Mouse (Mus musculus): ENCODE measurements around the gene Samd4. TPM values are rescaled to one million over a fixed set of nuclear protein-coding genes. Genes with fewer than 3 reads are reported as not detected.

The Samd4 gene
- total and polyA plus RNA-seq, 2 experiments from 2014 or later = 4.9 to 14.7 TPM

DNA sequence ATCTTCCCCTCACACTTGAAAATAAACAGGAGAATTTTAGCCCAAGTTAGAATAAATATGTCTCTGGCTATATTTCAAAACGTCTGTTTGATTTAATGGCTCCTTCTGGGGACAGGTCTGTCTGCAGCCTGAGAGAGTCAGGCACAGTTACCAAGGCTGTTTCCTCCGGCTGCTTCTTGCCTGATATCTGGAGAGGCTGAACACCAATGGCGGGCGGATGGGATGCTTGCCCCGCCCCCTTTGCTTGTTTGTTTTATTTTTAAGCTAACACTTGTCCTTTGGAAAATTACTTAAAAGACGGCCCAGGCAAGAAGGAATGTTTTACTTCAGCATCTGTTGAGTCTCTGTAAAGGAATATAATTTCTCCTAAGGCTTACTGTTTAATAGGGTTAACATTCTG is 50.1 kb downstream of the Samd4 start:
- no peak for TF ChIP-seq CTCF (IDR thresholded peaks at IDR 0.05; ENCODE audit: low read depth)
- H3K4me2 ChIP-seq (ENCODE audit: low read depth, low read length) = no peak overlapping the region
- no peak overlapping the region for H3K9ac ChIP-seq (replicated peaks; ENCODE audit: low read length)
- H3K4me3 ChIP-seq (ENCODE audit: low read length) = no peak overlapping the region
- H3K36me3 ChIP-seq (ENCODE audit: insufficient read depth, low read length) = no peaks in the 10 kb centered on the region
- no peak overlapping the region for H3K27ac ChIP-seq
- H3K9me3 ChIP-seq (ENCODE audit: low read length) = no peaks in the 10 kb centered on the region
- ATAC-seq = no peak
- no peaks in the 10 kb centered on the region for H3K27me3 ChIP-seq (ENCODE audit: insufficient read depth, low read length)
- 63% methylated on average over 6 of the region's 6 CpGs for WGBS
- no peaks in the 10 kb centered on the region for H3K4me1 ChIP-seq (ENCODE audit: insufficient read depth, low read length)
- no peak for DNase-seq (ENCODE audit: low spot score)

DNA sequence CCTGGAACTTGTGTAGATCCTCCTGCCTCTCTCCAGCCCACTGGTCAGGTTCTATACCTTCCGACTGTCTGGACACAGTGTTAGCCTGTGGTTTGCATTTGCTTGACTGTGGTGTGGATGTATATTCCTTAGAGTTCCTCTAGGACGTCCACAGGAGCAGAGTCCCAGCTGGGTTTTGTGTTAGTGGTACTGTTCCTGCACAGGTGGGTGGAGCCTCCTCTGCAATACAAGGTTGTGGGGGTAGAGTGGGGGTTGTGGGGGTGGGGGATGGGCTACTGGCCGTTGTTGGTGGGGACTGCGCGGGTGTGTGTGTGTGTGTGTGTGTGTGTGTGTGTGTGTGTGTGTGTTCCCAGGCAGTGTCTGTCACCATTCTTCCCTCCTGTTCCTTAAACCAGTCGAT is 58.4 kb downstream of the Samd4 start:
- Histone ChIP-seq H3K27me3 (ENCODE audit: insufficient read depth, low read length) (no peaks in the 10 kb centered on the region), H3K9ac (replicated peaks; ENCODE audit: low read length) (no peak overlapping the region), H3K4me2 (ENCODE audit: low read depth, low read length) (no peak overlapping the region), H3K9me3 (ENCODE audit: low read length) (no peaks in the 10 kb centered on the region), H3K36me3 (ENCODE audit: insufficient read depth, low read length) (no peaks in the 10 kb centered on the region), H3K27ac (peak overlapping the region; percentile 37; the same call in 1 of the 2 replicates), H3K4me3 (ENCODE audit: low read length) (no peak overlapping the region), H3K4me1 (ENCODE audit: insufficient read depth, low read length) (peaks cover 7% of the 10 kb centered on the region; the same call in 1 of the 2 replicates)
- peak; percentile 41 for ATAC-seq
- no peak for DNase-seq (ENCODE audit: low spot score)
- 39% methylated on average over 6 of the region's 6 CpGs for WGBS
- no peak for TF ChIP-seq CTCF (IDR thresholded peaks at IDR 0.05; ENCODE audit: low read depth)

DNA sequence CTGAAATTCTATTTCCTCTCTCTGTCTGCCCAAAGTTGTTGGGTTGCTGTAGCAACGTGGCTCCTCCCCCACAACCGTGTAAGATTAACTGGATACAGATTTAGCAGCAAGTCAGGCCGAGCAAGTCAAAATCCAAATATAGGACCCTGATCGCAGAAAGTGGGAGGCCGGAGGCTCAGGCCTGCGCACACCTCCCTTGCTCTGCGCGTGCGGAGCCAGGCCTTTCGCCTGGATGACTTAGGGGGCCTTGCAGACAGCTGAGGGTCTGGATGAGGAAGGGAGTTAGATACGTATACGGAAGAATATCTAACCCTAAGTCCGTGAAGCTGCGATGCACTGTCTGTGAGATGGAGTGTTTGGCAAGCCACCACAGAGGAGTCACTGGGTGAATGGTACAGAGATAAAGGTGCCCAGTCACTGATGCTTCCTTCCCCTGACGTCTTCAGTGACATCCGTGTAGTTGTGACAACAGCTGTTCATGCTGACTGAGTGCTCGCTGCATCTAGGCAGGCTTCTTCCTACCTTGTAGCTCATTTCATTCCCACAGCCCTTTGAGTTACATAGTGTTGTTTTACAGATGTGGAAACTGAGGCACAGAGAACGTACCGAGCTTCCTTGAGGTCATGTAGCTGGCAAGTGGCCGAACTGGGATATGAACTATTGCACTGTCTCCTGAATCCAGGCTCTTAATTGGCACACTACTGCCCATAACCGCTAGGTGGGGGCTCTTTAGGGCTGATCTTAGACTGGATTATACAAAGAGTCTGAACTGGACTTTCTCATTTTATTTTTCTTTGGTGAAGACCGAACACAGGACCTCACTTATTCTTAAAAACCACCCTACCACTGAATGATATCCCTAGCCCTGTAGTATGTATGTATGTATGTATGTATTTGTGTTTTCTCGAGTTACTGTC is 59.5 kb downstream of the Samd4 start:
- 60% methylated on average over 23 of the region's 23 CpGs for WGBS
- Histone ChIP-seq H3K9ac (replicated peaks; ENCODE audit: low read length) (no peak overlapping the region), H3K9me3 (ENCODE audit: low read length) (no peaks in the 10 kb centered on the region), H3K36me3 (ENCODE audit: insufficient read depth, low read length) (no peaks in the 10 kb centered on the region), H3K4me1 (ENCODE audit: insufficient read depth, low read length) (peaks cover 7% of the 10 kb centered on the region; the same call in 1 of the 2 replicates), H3K4me3 (ENCODE audit: low read length) (no peak overlapping the region), H3K27ac (peak overlapping the region; percentile 37; the same call in 1 of the 2 replicates), H3K27me3 (ENCODE audit: insufficient read depth, low read length) (no peaks in the 10 kb centered on the region), H3K4me2 (ENCODE audit: low read depth, low read length) (peak overlapping the region; percentile 21; the same call in 1 of the 2 replicates)
- ATAC-seq (peak; percentile 70), DNase-seq (ENCODE audit: low spot score) (peak; percentile 60)
- 0 out of 2 replicates have a peak, but pooled peaks have one; percentile 25 for TF ChIP-seq CTCF (IDR thresholded peaks at IDR 0.05; ENCODE audit: low read depth)

- no peak overlapping the region for H3K27ac ChIP-seq
- DNase-seq (ENCODE audit: low spot score) (no peak), ATAC-seq (no peak)
- H3K27me3 ChIP-seq (ENCODE audit: insufficient read depth, low read length) = no peaks in the 10 kb centered on the region
- H3K36me3 ChIP-seq (ENCODE audit: insufficient read depth, low read length) = no peaks in the 10 kb centered on the region
- TF ChIP-seq CTCF (IDR thresholded peaks at IDR 0.05; ENCODE audit: low read depth) = no peak
- no peaks in the 10 kb centered on the region for H3K9me3 ChIP-seq (ENCODE audit: low read length)
- 77% methylated on average over 3 of the region's 3 CpGs for WGBS
- H3K4me2 ChIP-seq (ENCODE audit: low read depth, low read length) = no peak overlapping the region
- no peak overlapping the region for H3K9ac ChIP-seq (replicated peaks; ENCODE audit: low read length)
- no peak overlapping the region for H3K4me3 ChIP-seq (ENCODE audit: low read length)
- H3K4me1 ChIP-seq (ENCODE audit: insufficient read depth, low read length) = peaks cover 7% of the 10 kb centered on the region; the same call in 1 of the 2 replicates
These were observed 61.8 kb downstream of the Samd4 start for GRCm38 (mm10) chr14:46944411-46944810.

DNA sequence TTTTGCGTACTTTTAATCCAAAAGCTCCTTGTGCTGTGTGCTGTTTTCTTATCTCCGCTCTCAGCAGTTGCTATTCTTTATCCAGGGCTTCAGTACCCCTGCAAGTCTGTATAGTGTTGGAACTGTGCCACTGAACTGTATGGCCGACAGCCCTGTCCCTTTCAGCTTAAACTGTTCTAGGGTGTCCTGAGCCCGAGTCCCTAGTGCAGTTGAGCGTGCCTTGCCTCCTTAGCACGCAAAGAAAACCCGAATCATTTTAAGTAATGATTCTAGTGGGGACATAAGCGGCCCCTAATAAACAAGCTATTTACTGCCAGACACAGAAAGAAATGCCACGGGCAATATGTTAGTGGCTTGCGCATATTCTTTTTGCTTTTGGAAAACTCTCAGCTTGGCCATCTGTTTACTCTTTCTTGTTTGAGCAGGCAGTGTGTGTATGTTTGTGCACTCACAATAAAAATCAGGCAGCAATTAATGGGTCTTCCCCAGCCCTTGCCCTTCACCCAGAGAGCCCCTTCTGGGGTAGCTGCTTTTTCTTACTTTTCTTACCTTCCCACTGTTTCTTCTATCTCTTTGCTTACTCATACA is 63.3 kb downstream of the Samd4 start:
- DNase-seq (ENCODE audit: low spot score) (no peak), ATAC-seq (no peak)
- Histone ChIP-seq H3K27ac (no peak overlapping the region), H3K9me3 (ENCODE audit: low read length) (no peaks in the 10 kb centered on the region), H3K4me2 (ENCODE audit: low read depth, low read length) (no peak overlapping the region), H3K4me1 (ENCODE audit: insufficient read depth, low read length) (peaks cover 7% of the 10 kb centered on the region; the same call in 1 of the 2 replicates), H3K36me3 (ENCODE audit: insufficient read depth, low read length) (no peaks in the 10 kb centered on the region), H3K27me3 (ENCODE audit: insufficient read depth, low read length) (no peaks in the 10 kb centered on the region), H3K4me3 (ENCODE audit: low read length) (no peak overlapping the region), H3K9ac (replicated peaks; ENCODE audit: low read length) (no peak overlapping the region)
- no peak for TF ChIP-seq CTCF (IDR thresholded peaks at IDR 0.05; ENCODE audit: low read depth)
- WGBS = 48% methylated on average over 10 of the region's 10 CpGs

DNA sequence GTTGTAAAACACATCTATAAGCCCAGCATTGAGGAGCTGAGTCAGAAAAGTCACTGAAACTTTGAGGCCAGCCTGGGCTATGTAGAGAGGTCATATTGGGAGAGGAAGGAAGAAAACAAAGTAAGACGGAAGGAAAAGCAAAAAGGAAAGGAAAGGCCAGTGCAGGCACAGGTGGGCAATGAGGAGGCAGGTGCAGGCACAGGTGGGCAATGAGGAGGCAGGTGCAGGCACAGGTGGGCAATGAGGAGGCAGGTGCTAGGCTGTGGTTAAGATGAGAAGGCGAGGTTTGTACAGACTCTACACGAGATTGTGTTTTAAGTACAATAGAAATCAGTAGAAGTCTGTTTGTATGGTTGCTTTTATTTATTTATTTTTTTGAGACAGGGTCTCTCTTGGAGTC is 65.0 kb downstream of the Samd4 start:
- Histone ChIP-seq H3K36me3 (ENCODE audit: insufficient read depth, low read length) (no peaks in the 10 kb centered on the region), H3K9me3 (ENCODE audit: low read length) (no peaks in the 10 kb centered on the region), H3K4me2 (ENCODE audit: low read depth, low read length) (no peak overlapping the region), H3K4me3 (ENCODE audit: low read length) (no peak overlapping the region), H3K4me1 (ENCODE audit: insufficient read depth, low read length) (no peaks in the 10 kb centered on the region; the same call in 1 of the 2 replicates), H3K9ac (replicated peaks; ENCODE audit: low read length) (no peak overlapping the region), H3K27me3 (ENCODE audit: insufficient read depth, low read length) (no peaks in the 10 kb centered on the region), H3K27ac (no peak overlapping the region)
- no peak for ATAC-seq
- TF ChIP-seq CTCF (IDR thresholded peaks at IDR 0.05; ENCODE audit: low read depth) = no peak
- 93% methylated on average over 3 of the region's 3 CpGs for WGBS
- DNase-seq (ENCODE audit: low spot score) = no peak
